Mouse (Mus musculus) embryonic fibroblast, embryonic 13.5 days (primary cell): ENCODE data around the gene Atg4d. TPM values are rescaled to one million over a fixed set of nuclear protein-coding genes. Genes with fewer than 3 reads are reported as not detected.

Experiments
- H3K27ac ChIP-seq: 2 replicates; pipeline ENCODE4 v1.5.1; 2012; ENCODE audit warnings: low read length, control low read depth, inconsistent platforms; ENCODE audit not compliant: insufficient read depth
- H3K4me1 ChIP-seq: 2 replicates; pipeline ENCODE4 v1.6.1; 2011; ENCODE audit warnings: low read length; ENCODE audit not compliant: control insufficient read depth, insufficient read depth
- H3K4me3 ChIP-seq: 2 replicates; pipeline ENCODE4 v1.5.1; 2011; ENCODE audit warnings: mild to moderate bottlenecking, control low read depth, low read length; ENCODE audit not compliant: insufficient read depth
- CTCF ChIP-seq: IDR thresholded peaks from 2 replicates; pipeline ENCODE4 v1.5.1; 2011; ENCODE audit warnings: mild to moderate bottlenecking, control low read depth, low read length, moderate library complexity, borderline replicate concordance; ENCODE audit not compliant: insufficient read depth
- POLR2A ChIP-seq: IDR thresholded peaks from 2 replicates; pipeline ENCODE4 v1.6.1; 2011; ENCODE audit warnings: low read depth, mild to moderate bottlenecking, control low read depth, low read length, moderate library complexity
- polyA plus RNA-seq: library from polyadenylated mRNA; stranded (reverse); fragments of >200 nt; gene quantifications from 2 replicates; pipeline ENCODE4 v1.2.4, GENCODE M21; 2011; ENCODE audit warnings: low read depth; ENCODE audit not compliant: missing spikeins, insufficient read length

The Atg4d gene
- polyA plus RNA-seq, 1 experiment: 8.2 TPM

GRCm38 (mm10) chr9:21272391-21272790 lies 7.3 kb downstream of the Atg4d start:
- H3K4me1 ChIP-seq: no peaks in the 10 kb centered on the region
- no peak overlapping the region for H3K4me3 ChIP-seq
- TF ChIP-seq CTCF (no peak), POLR2A (no peak)
- no peak overlapping the region for H3K27ac ChIP-seq

GRCm38 (mm10) chr9:21273094-21273493 lies 8.0 kb downstream of the Atg4d start:
- no peak overlapping the region for H3K4me3 ChIP-seq
- no peaks in the 10 kb centered on the region for H3K4me1 ChIP-seq
- no peak overlapping the region for H3K27ac ChIP-seq
- TF ChIP-seq CTCF: no peak
- no peak for TF ChIP-seq POLR2A

GRCm38 (mm10) chr9:21273520-21274228 lies 8.6 kb downstream of the Atg4d start:
- H3K27ac ChIP-seq: no peak overlapping the region
- no peak overlapping the region for H3K4me3 ChIP-seq
- H3K4me1 ChIP-seq: no peaks in the 10 kb centered on the region
- TF ChIP-seq POLR2A: no peak
- no peak for TF ChIP-seq CTCF

- no peak overlapping the region for H3K4me3 ChIP-seq
- H3K27ac ChIP-seq: no peak overlapping the region
- no peak for TF ChIP-seq CTCF
- no peak for TF ChIP-seq POLR2A
- H3K4me1 ChIP-seq: no peaks in the 10 kb centered on the region
These were observed 9.2 kb downstream of the Atg4d start for GRCm38 (mm10) chr9:21274336-21274735.

- no peak overlapping the region for H3K4me3 ChIP-seq
- no peaks in the 10 kb centered on the region for H3K4me1 ChIP-seq
- TF ChIP-seq POLR2A: no peak
- TF ChIP-seq CTCF: no peak
These were observed 10.1 kb downstream of the Atg4d start for GRCm38 (mm10) chr9:21275013-21275710.

GRCm38 (mm10) chr9:21275727-21276126 lies 10.6 kb downstream of the Atg4d start:
- Histone ChIP-seq H3K4me3 (no peak overlapping the region), H3K4me1 (no peaks in the 10 kb centered on the region), H3K27ac (no peak overlapping the region)
- TF ChIP-seq POLR2A (no peak), CTCF (no peak)

More at GRCm38 (mm10) chr9:21275013-21275710, 10.1 kb downstream of the Atg4d start:
- no peak overlapping the region for H3K27ac ChIP-seq

- Histone ChIP-seq H3K27ac (no peak overlapping the region), H3K4me3 (no peak overlapping the region), H3K4me1 (no peaks in the 10 kb centered on the region)
- TF ChIP-seq POLR2A: no peak
These were observed 11.2 kb downstream of the Atg4d start for GRCm38 (mm10) chr9:21276307-21276706.

GRCm38 (mm10) chr9:21277776-21278175 lies 12.7 kb downstream of the Atg4d start:
- Histone ChIP-seq H3K4me1 (no peaks in the 10 kb centered on the region), H3K27ac (no peak overlapping the region), H3K4me3 (no peak overlapping the region)
- no peak for TF ChIP-seq CTCF
- no peak for TF ChIP-seq POLR2A

- Histone ChIP-seq H3K27ac (no peak overlapping the region), H3K4me1 (peaks cover 7% of the 10 kb centered on the region), H3K4me3 (no peak overlapping the region)
- TF ChIP-seq CTCF: no peak
- no peak for TF ChIP-seq POLR2A
These were observed 18.5 kb downstream of the Atg4d start for GRCm38 (mm10) chr9:21283591-21283990.

GRCm38 (mm10) chr9:21283994-21284393 lies 18.9 kb downstream of the Atg4d start:
- Histone ChIP-seq H3K4me3 (no peak overlapping the region), H3K4me1 (peaks cover 10% of the 10 kb centered on the region), H3K27ac (no peak overlapping the region)
- TF ChIP-seq CTCF (no peak), POLR2A (no peak)

GRCm38 (mm10) chr9:21286753-21287152 lies 21.7 kb downstream of the Atg4d start:
- no peak for TF ChIP-seq CTCF
- TF ChIP-seq POLR2A: no peak
- Histone ChIP-seq H3K27ac (peak overlapping the region; percentile 78; the same call in 1 of the 2 replicates), H3K4me1 (peaks cover 13% of the 10 kb centered on the region), H3K4me3 (peak overlapping the region; percentile 88)
